Mouse (Mus musculus): Measurements from ENCODE around the gene Il17d. TPM values are rescaled to one million over a fixed set of nuclear protein-coding genes. Genes with fewer than 3 reads are reported as not detected.

The Il17d gene
- polyA plus RNA-seq, 1 experiment from 2014 or later, result not detected

GRCm38 (mm10) chr14:57529086-57529785, 4.7 kb downstream of the Il17d start:
- H3K4me3 ChIP-seq (ENCODE audit: inconsistent target), result no peak overlapping the region
- no peaks in the 10 kb centered on the region for H3K36me3 ChIP-seq (ENCODE audit: inconsistent target)
- H3K79me2 ChIP-seq (ENCODE audit: inconsistent target), result no peaks in the 10 kb centered on the region
- WGBS (ENCODE audit: missing documents), result 36% methylated on average over 9 of the region's 10 CpGs
- no peak overlapping the region for H3K27ac ChIP-seq

GRCm38 (mm10) chr14:57529786-57530515, 5.4 kb downstream of the Il17d start:
- H3K79me2 ChIP-seq (ENCODE audit: inconsistent target), result no peaks in the 10 kb centered on the region
- no peak overlapping the region for H3K27ac ChIP-seq
- no peaks in the 10 kb centered on the region for H3K36me3 ChIP-seq (ENCODE audit: inconsistent target)
- no peak overlapping the region for H3K4me3 ChIP-seq (ENCODE audit: inconsistent target)
- WGBS (ENCODE audit: missing documents), result 64% methylated on average over 5 of the region's 5 CpGs

GRCm38 (mm10) chr14:57532577-57532976, 8.0 kb downstream of the Il17d start:
- H3K4me3 ChIP-seq (ENCODE audit: inconsistent target), result no peak overlapping the region
- no peaks in the 10 kb centered on the region for H3K79me2 ChIP-seq (ENCODE audit: inconsistent target)
- 100% methylated on average over 3 of the region's 3 CpGs for WGBS (ENCODE audit: missing documents)
- H3K36me3 ChIP-seq (ENCODE audit: inconsistent target), result no peaks in the 10 kb centered on the region
- H3K27ac ChIP-seq, result no peak overlapping the region

GRCm38 (mm10) chr14:57533214-57533613, 8.6 kb downstream of the Il17d start:
- Histone ChIP-seq H3K36me3 (ENCODE audit: inconsistent target) (no peaks in the 10 kb centered on the region), H3K79me2 (ENCODE audit: inconsistent target) (no peaks in the 10 kb centered on the region), H3K27ac (no peak overlapping the region), H3K4me3 (ENCODE audit: inconsistent target) (no peak overlapping the region)
- WGBS (ENCODE audit: missing documents), result 62% methylated on average over 3 of the region's 3 CpGs

- Histone ChIP-seq H3K79me2 (ENCODE audit: inconsistent target) (no peaks in the 10 kb centered on the region), H3K36me3 (ENCODE audit: inconsistent target) (no peaks in the 10 kb centered on the region), H3K4me3 (ENCODE audit: inconsistent target) (no peak overlapping the region), H3K27ac (no peak overlapping the region)
- WGBS (ENCODE audit: missing documents), result 100% methylated on average over 4 of the region's 11 CpGs
Observed at GRCm38 (mm10) chr14:57533841-57534240, 9.3 kb downstream of the Il17d start.

- Histone ChIP-seq H3K27ac (no peak overlapping the region), H3K79me2 (ENCODE audit: inconsistent target) (no peaks in the 10 kb centered on the region), H3K4me3 (ENCODE audit: inconsistent target) (no peak overlapping the region), H3K36me3 (ENCODE audit: inconsistent target) (no peaks in the 10 kb centered on the region)
- WGBS (ENCODE audit: missing documents), result 89% methylated on average over 5 of the region's 5 CpGs
Observed at GRCm38 (mm10) chr14:57534346-57534745, 9.8 kb downstream of the Il17d start.

- Histone ChIP-seq H3K36me3 (ENCODE audit: inconsistent target) (no peaks in the 10 kb centered on the region), H3K4me3 (ENCODE audit: inconsistent target) (no peak overlapping the region), H3K27ac (no peak overlapping the region), H3K79me2 (ENCODE audit: inconsistent target) (no peaks in the 10 kb centered on the region)
- WGBS (ENCODE audit: missing documents), result 55% methylated on average over 8 of the region's 8 CpGs
Observed at GRCm38 (mm10) chr14:57534961-57535360, 10.4 kb downstream of the Il17d start.

GRCm38 (mm10) chr14:57535646-57536045, 11.1 kb downstream of the Il17d start:
- WGBS (ENCODE audit: missing documents), result 75% methylated on average over 6 of the region's 6 CpGs
- Histone ChIP-seq H3K4me3 (ENCODE audit: inconsistent target) (no peak overlapping the region), H3K79me2 (ENCODE audit: inconsistent target) (no peaks in the 10 kb centered on the region), H3K27ac (no peak overlapping the region), H3K36me3 (ENCODE audit: inconsistent target) (no peaks in the 10 kb centered on the region)

- Histone ChIP-seq H3K79me2 (ENCODE audit: inconsistent target) (no peaks in the 10 kb centered on the region), H3K36me3 (ENCODE audit: inconsistent target) (no peaks in the 10 kb centered on the region), H3K27ac (no peak overlapping the region), H3K4me3 (ENCODE audit: inconsistent target) (no peak overlapping the region)
- WGBS (ENCODE audit: missing documents), result 89% methylated on average over 9 of the region's 9 CpGs
Observed at GRCm38 (mm10) chr14:57536820-57537219, 12.2 kb downstream of the Il17d start.

- WGBS (ENCODE audit: missing documents), result 36% methylated on average over 15 of the region's 16 CpGs
- no peaks in the 10 kb centered on the region for H3K36me3 ChIP-seq (ENCODE audit: inconsistent target)
- H3K27ac ChIP-seq, result no peak overlapping the region
- H3K4me3 ChIP-seq (ENCODE audit: inconsistent target), result no peak overlapping the region
- H3K79me2 ChIP-seq (ENCODE audit: inconsistent target), result no peaks in the 10 kb centered on the region
Observed at GRCm38 (mm10) chr14:57537261-57538015, 12.9 kb downstream of the Il17d start.

GRCm38 (mm10) chr14:57540683-57541082, 16.1 kb downstream of the Il17d start:
- Histone ChIP-seq H3K79me2 (ENCODE audit: inconsistent target) (no peaks in the 10 kb centered on the region), H3K4me3 (ENCODE audit: inconsistent target) (no peak overlapping the region), H3K27ac (no peak overlapping the region), H3K36me3 (ENCODE audit: inconsistent target) (no peaks in the 10 kb centered on the region)
- 92% methylated on average over 10 of the region's 11 CpGs for WGBS (ENCODE audit: missing documents)

- H3K4me3 ChIP-seq (ENCODE audit: inconsistent target), result no peak overlapping the region
- 82% methylated on average over 29 of the region's 34 CpGs for WGBS (ENCODE audit: missing documents)
Observed at GRCm38 (mm10) chr14:57542231-57542630, 17.7 kb downstream of the Il17d start.

GRCm38 (mm10) chr14:57543420-57544039, 19.0 kb downstream of the Il17d start:
- Histone ChIP-seq H3K4me3 (ENCODE audit: inconsistent target) (no peak overlapping the region), H3K36me3 (ENCODE audit: inconsistent target) (no peaks in the 10 kb centered on the region), H3K27ac (no peak overlapping the region), H3K79me2 (ENCODE audit: inconsistent target) (no peaks in the 10 kb centered on the region)
- WGBS (ENCODE audit: missing documents), result 92% methylated on average over 13 of the region's 13 CpGs

More at GRCm38 (mm10) chr14:57542231-57542630, 17.7 kb downstream of the Il17d start:
- H3K27ac ChIP-seq, result no peak overlapping the region
- H3K79me2 ChIP-seq (ENCODE audit: inconsistent target), result no peaks in the 10 kb centered on the region
- H3K36me3 ChIP-seq (ENCODE audit: inconsistent target), result no peaks in the 10 kb centered on the region

- WGBS (ENCODE audit: missing documents), result 88% methylated on average over 17 of the region's 17 CpGs
- H3K27ac ChIP-seq, result no peak overlapping the region
- H3K36me3 ChIP-seq (ENCODE audit: inconsistent target), result 0 out of 2 replicates have a peak, but pooled peaks cover 6% of the 10 kb centered on the region
- no peaks in the 10 kb centered on the region for H3K79me2 ChIP-seq (ENCODE audit: inconsistent target)
- no peak overlapping the region for H3K4me3 ChIP-seq (ENCODE audit: inconsistent target)
Observed at GRCm38 (mm10) chr14:57545526-57545925, 20.9 kb downstream of the Il17d start.

Measured in macrophage (primary cell).